Mouse (Mus musculus) C2C12 (cell line): ENCODE results near the gene Adcy7.

Source experiments
- CTCF ChIP-seq: IDR thresholded peaks from one replicate; pipeline ENCODE4 v1.5.1; 2011; ENCODE audit not compliant: control insufficient read depth, insufficient read depth, insufficient read length
- MYOD1 ChIP-seq: IDR thresholded peaks from one replicate; pipeline ENCODE4 v1.6.1; 2011; ENCODE audit warnings: low read depth; ENCODE audit not compliant: control insufficient read depth, insufficient read length

- TF ChIP-seq CTCF, result no peak
- no peak for TF ChIP-seq MYOD1
Measured at GRCm38 (mm10) chr8:88241871-88242270, 30.3 kb upstream of the Adcy7 start.
